Mouse (Mus musculus) embryonic facial prominence, embryonic 14.5 days (tissue): ENCODE data around the gene Olfr1053. TPM values are rescaled to one million over a fixed set of nuclear protein-coding genes. Genes with fewer than 3 reads are reported as not detected.
"Not testable (repeated sequence)": the region's sequence is repeated elsewhere in the genome, so short reads cannot be mapped to it uniquely, and the experiment has no call there.

Source experiments
- ATAC-seq: fragments of 200-750 bp; cut with Nextera tagmentation; 2 replicates; pipeline ENCODE4 v1.8.0; 2017; ENCODE audit warnings: low read depth, moderate number of reproducible peaks, moderate TSS enrichment
- DNase-seq: peaks from one replicate; pipeline ENCODE4 v3.0.0-alpha.2; 2015; ENCODE audit warnings: low spot score
- H3K27ac ChIP-seq: fragments of 300-500 bp; sonication (generic); replicated peaks from 2 replicates; pipeline ENCODE4 v1.5.1; 2014; ENCODE audit warnings: low read depth, mild to moderate bottlenecking, low read length, moderate library complexity
- H3K27me3 ChIP-seq: fragments of 300-500 bp; sonication (generic); replicated peaks from 2 replicates; pipeline ENCODE4 v1.6.1; 2014; ENCODE audit warnings: low read length; ENCODE audit not compliant: control insufficient read depth, insufficient read depth
- H3K36me3 ChIP-seq: fragments of 300-500 bp; sonication (generic); 2 replicates; pipeline ENCODE4 v1.6.1; 2014; ENCODE audit warnings: low read length, mixed read lengths; ENCODE audit not compliant: control insufficient read depth, insufficient read depth
- H3K4me1 ChIP-seq: fragments of 300-500 bp; sonication (generic); 2 replicates; pipeline ENCODE4 v1.6.1; 2014; ENCODE audit warnings: antibody characterized with exemption, low read length; ENCODE audit not compliant: control insufficient read depth, insufficient read depth
- H3K4me2 ChIP-seq: fragments of 300-500 bp; sonication (generic); 2 replicates; pipeline ENCODE4 v1.6.1; 2014; ENCODE audit warnings: low read depth, mild to moderate bottlenecking, low read length, moderate library complexity, mixed read lengths
- H3K4me3 ChIP-seq: fragments of 300-500 bp; sonication (generic); 2 replicates; pipeline ENCODE4 v1.5.1; 2014; ENCODE audit warnings: low read depth, mild to moderate bottlenecking, low read length
- H3K9ac ChIP-seq: fragments of 300-500 bp; sonication (generic); 2 replicates; pipeline ENCODE4 v1.6.1; 2014; ENCODE audit warnings: low read depth, mild to moderate bottlenecking, low read length, moderate library complexity, mixed read lengths
- H3K9me3 ChIP-seq: fragments of 300-500 bp; sonication (generic); 2 replicates; pipeline ENCODE4 v1.6.1; 2016; ENCODE audit warnings: low read length; ENCODE audit not compliant: control insufficient read depth
- WGBS: fragments of 180-500 bp; shearing (Covaris S2); extraction: QIAGEN DNeasy Blood & Tissue Kit; methylation state at CpG from one replicate; pipeline ENCODE4 v1.1.7; 2014; 5-methylcytosine and 5-hydroxymethylcytosine counted together
- polyA plus RNA-seq: library from polyadenylated mRNA; unstranded; fragments of >200 nt; fragmentation: Nextera tagmentation; extraction: Ambion mirVana; gene quantifications from 2 replicates; pipeline ENCODE4 v1.2.1, GENCODE M21; 2014

Olfr1053 gene
- polyA plus RNA-seq: not detected in 2 replicates

- no peaks in the 10 kb centered on the region for H3K36me3 ChIP-seq
- WGBS: 62% methylated on average over 3 of the region's 3 CpGs
- H3K4me1 ChIP-seq: no peaks in the 10 kb centered on the region
- H3K27ac ChIP-seq: no peak within 1 kb of the TSS
- H3K4me2 ChIP-seq: no peak within 1 kb of the TSS
- H3K27me3 ChIP-seq: no peaks in the 10 kb centered on the region
- H3K9ac ChIP-seq: no peak within 1 kb of the TSS
- ATAC-seq (no peak), DNase-seq (no peak)
- H3K9me3 ChIP-seq: no peaks in the 10 kb centered on the region
- H3K4me3 ChIP-seq: no peak within 1 kb of the TSS
These were observed at the start of gene Olfr1053 for GRCm38 (mm10) chr2:86315184-86315583. Olfr1053 (minus strand) TSS chr2:86315284.

- Histone ChIP-seq H3K9ac (no peak within 1 kb of the TSS), H3K27me3 (no peaks in the 10 kb centered on the region), H3K36me3 (no peaks in the 10 kb centered on the region), H3K4me2 (no peak within 1 kb of the TSS), H3K9me3 (no peaks in the 10 kb centered on the region), H3K4me1 (no peaks in the 10 kb centered on the region), H3K4me3 (no peak within 1 kb of the TSS), H3K27ac (no peak within 1 kb of the TSS)
- DNase-seq (no peak), ATAC-seq (no peak)
These were observed 47.3 kb upstream of the Olfr1053 start, which contains the start of gene Olfr1056 for GRCm38 (mm10) chr2:86362369-86362768. Olfr1056 (minus strand) TSS chr2:86362469.

- not testable (repeated sequence) for H3K36me3 ChIP-seq, H3K9me3 ChIP-seq, DNase-seq, H3K9ac ChIP-seq, H3K4me1 ChIP-seq, H3K27ac ChIP-seq, H3K4me3 ChIP-seq, ATAC-seq, H3K27me3 ChIP-seq, H3K4me2 ChIP-seq
- 88% methylated on average over 1 of the region's 1 CpGs for WGBS
These were observed 36.7 kb upstream of the Olfr1053 start for GRCm38 (mm10) chr2:86351751-86352150.

- Histone ChIP-seq H3K27ac (no peak within 1 kb of the TSS), H3K4me1 (no peaks in the 10 kb centered on the region), H3K4me2 (no peak within 1 kb of the TSS), H3K27me3 (no peaks in the 10 kb centered on the region), H3K9ac (no peak within 1 kb of the TSS), H3K4me3 (no peak within 1 kb of the TSS), H3K36me3 (no peaks in the 10 kb centered on the region), H3K9me3 (no peaks in the 10 kb centered on the region)
- 91% methylated on average over 5 of the region's 5 CpGs for WGBS
- DNase-seq (no peak), ATAC-seq (no peak)
These were observed 35.1 kb upstream of the Olfr1053 start, which contains the start of gene Olfr1055 for GRCm38 (mm10) chr2:86350184-86350583. Olfr1055 (minus strand) TSS chr2:86350284.

- ATAC-seq (no peak), DNase-seq (no peak)
- WGBS: 85% methylated on average over 3 of the region's 3 CpGs
- Histone ChIP-seq H3K9ac (no peak within 1 kb of the TSS), H3K36me3 (no peaks in the 10 kb centered on the region), H3K9me3 (no peaks in the 10 kb centered on the region), H3K4me2 (no peak within 1 kb of the TSS), H3K27me3 (no peaks in the 10 kb centered on the region), H3K4me1 (no peaks in the 10 kb centered on the region), H3K27ac (no peak within 1 kb of the TSS), H3K4me3 (no peak within 1 kb of the TSS)
These were observed 20.2 kb upstream of the Olfr1053 start, which contains the start of gene Olfr1054 for GRCm38 (mm10) chr2:86335333-86335732. Olfr1054 (minus strand) TSS chr2:86335433.

GRCm38 (mm10) chr2:86292155-86292554, 22.9 kb downstream of the Olfr1053 start, which contains the start of gene Olfr1052:
Olfr1052 (plus strand) TSS chr2:86292455.
- ATAC-seq (no peak), DNase-seq (no peak)
- Histone ChIP-seq H3K9ac (no peak within 1 kb of the TSS), H3K27ac (no peak within 1 kb of the TSS), H3K36me3 (no peaks in the 10 kb centered on the region), H3K4me1 (no peaks in the 10 kb centered on the region), H3K27me3 (no peaks in the 10 kb centered on the region), H3K4me2 (no peak within 1 kb of the TSS), H3K9me3 (no peaks in the 10 kb centered on the region), H3K4me3 (no peak within 1 kb of the TSS)

GRCm38 (mm10) chr2:86278988-86279387, 36.1 kb downstream of the Olfr1053 start, which contains the start of gene Olfr1051:
Olfr1051 (minus strand) TSS chr2:86279088.
- not testable (repeated sequence) for ATAC-seq, DNase-seq, H3K36me3 ChIP-seq, H3K27ac ChIP-seq, H3K4me2 ChIP-seq, H3K4me3 ChIP-seq, H3K9ac ChIP-seq, H3K9me3 ChIP-seq, H3K4me1 ChIP-seq, H3K27me3 ChIP-seq

Other genes starting within 250 kb of the Olfr1053 start
- gene Olfr1036, start 241.3 kb downstream of the Olfr1053 start, polyA plus RNA-seq: not detected in 2 replicates
- gene Olfr1037, start 227.9 kb downstream of the Olfr1053 start, polyA plus RNA-seq: not detected in 2 replicates
- not detected in 2 replicates for gene Olfr1039, start 179.4 kb downstream of the Olfr1053 start, polyA plus RNA-seq
- gene Olfr1040, start 168.6 kb downstream of the Olfr1053 start, polyA plus RNA-seq: not detected in 2 replicates
- not detected in 2 replicates for gene Olfr1042, start 153.4 kb downstream of the Olfr1053 start, polyA plus RNA-seq
- not detected in 2 replicates for gene Olfr1043, start 147.8 kb downstream of the Olfr1053 start, polyA plus RNA-seq
- gene Olfr1044, start 137.5 kb downstream of the Olfr1053 start, polyA plus RNA-seq: 0.09 TPM in 1 of 2 replicates, not detected in the other
- gene Olfr52, start 129.6 kb downstream of the Olfr1053 start, polyA plus RNA-seq: not detected in 2 replicates
- gene Olfr1045, start 112.3 kb downstream of the Olfr1053 start, polyA plus RNA-seq: not detected in 2 replicates
- gene Olfr1046, start 96.0 kb downstream of the Olfr1053 start, polyA plus RNA-seq: not detected in 2 replicates
- gene Olfr1047, start 83.9 kb downstream of the Olfr1053 start, polyA plus RNA-seq: not detected in 2 replicates
- 0.29 TPM in 1 of 2 replicates, not detected in the other for gene Olfr1048, start 75.0 kb downstream of the Olfr1053 start, polyA plus RNA-seq
- not detected in 2 replicates for gene Olfr1049, start 57.0 kb downstream of the Olfr1053 start, polyA plus RNA-seq
- gene Olfr1051, start 36.2 kb downstream of the Olfr1053 start, polyA plus RNA-seq: not detected in 2 replicates
- 0.11 TPM in 1 of 2 replicates, not detected in the other for gene Olfr1052, start 22.8 kb downstream of the Olfr1053 start, polyA plus RNA-seq
- not detected in 2 replicates for gene Olfr1054, start 20.1 kb upstream of the Olfr1053 start, polyA plus RNA-seq
- gene Olfr1055, start 35.0 kb upstream of the Olfr1053 start, polyA plus RNA-seq: not detected in 2 replicates
- 0.21 TPM in 1 of 2 replicates, not detected in the other for gene Olfr1056, start 47.2 kb upstream of the Olfr1053 start, polyA plus RNA-seq
- not detected in 2 replicates for gene Olfr1057, start 63.1 kb upstream of the Olfr1053 start, polyA plus RNA-seq
- gene Olfr1058, start 73.3 kb upstream of the Olfr1053 start, polyA plus RNA-seq: 0.18 and 0.22 TPM in 2 replicates
- not detected in 2 replicates for gene Olfr1061, start 98.8 kb upstream of the Olfr1053 start, polyA plus RNA-seq
- 0.07 TPM in 1 of 2 replicates, not detected in the other for gene Olfr1062, start 111.5 kb upstream of the Olfr1053 start, polyA plus RNA-seq
- 0.15 and 0.25 TPM in 2 replicates for gene Olfr1065, start 135.3 kb upstream of the Olfr1053 start, polyA plus RNA-seq
- gene Olfr1066, start 141.0 kb upstream of the Olfr1053 start, polyA plus RNA-seq: not detected in 2 replicates
- 0.13 TPM in 1 of 2 replicates, not detected in the other for gene Olfr228, start 172.1 kb upstream of the Olfr1053 start, polyA plus RNA-seq
- not detected in 2 replicates for gene Olfr1076, start 193.2 kb upstream of the Olfr1053 start, polyA plus RNA-seq
- not detected in 2 replicates for gene Olfr1079, start 227.2 kb upstream of the Olfr1053 start, polyA plus RNA-seq
- gene Olfr1080, start 243.0 kb upstream of the Olfr1053 start, polyA plus RNA-seq: not detected in 2 replicates